Mouse (Mus musculus) ES-Bruce4 (cell line): ENCODE data around the gene Kif24.

ENCODE experiments used
- CTCF ChIP-seq: IDR thresholded peaks from one replicate; pipeline ENCODE4 v1.8.1; 2011; ENCODE audit warnings: low read depth, low read length
- POLR2A ChIP-seq: IDR thresholded peaks from one replicate; pipeline ENCODE4 v1.8.1; 2011; ENCODE audit warnings: low read length; ENCODE audit not compliant: insufficient read depth

GRCm38 (mm10) chr4:41504325-41504724 lies 39.6 kb upstream of the Kif24 start:
- TF ChIP-seq CTCF: no peak
- no peak for TF ChIP-seq POLR2A
